Mouse (Mus musculus) left cerebral cortex, adult 2 months (tissue): Measurements from ENCODE around the gene Taf8. TPM values are rescaled to one million over a fixed set of nuclear protein-coding genes. Genes with fewer than 3 reads are reported as not detected.

Experiments used
- DNase-seq, 2 experiments: peaks; one replicate each; pipeline ENCODE4 v3.0.0; 2021 to 2022; ENCODE audit warnings: low spot score in 2 of 2, mixed read lengths in 1 of 2; ENCODE audit errors: extremely low spot score in 1 of 2
- H3K27ac ChIP-seq: fragments of 200-600 bp; 2 replicates; pipeline ENCODE4 v1.8.1; 2022
- H3K4me3 ChIP-seq: fragments of 200-600 bp; 2 replicates; pipeline ENCODE4 v1.8.1; 2022
- CTCF ChIP-seq: fragments of 200-600 bp; IDR thresholded peaks from 2 replicates; pipeline ENCODE4 v1.8.1; 2022; ENCODE audit warnings: antibody characterized with exemption, mild to moderate bottlenecking, moderate library complexity
- intact Hi-C: fragments of 180-260 bp; cut with DNase I; formaldehyde crosslinking; loops from one replicate; pipeline ENCODE4 v1.15.1; 2025
- long read RNA-seq, 2 experiments: library from polyadenylated mRNA; stranded (forward); transcript quantifications; one replicate each; pipeline ENCODE4 v2.0.0; 2021; ENCODE audit warnings: borderline mapping rate in 2 of 2
- total RNA-seq, 2 experiments: library from RNA; stranded (reverse); gene quantifications; 2 replicates each; pipeline ENCODE4 v1.2.3; 2021

The Taf8 gene
- total RNA-seq: 10 to 100 TPM; 17.3 to 22.0 TPM
- long read RNA-seq, experiment 1, partial matches to known transcripts: 1 of 6 reads
- long read RNA-seq, experiment 1, other reads (novel, unspliced or antisense): 2 of 6 reads
- long read RNA-seq, experiment 2, partial matches to known transcripts: 1 of 11 reads
- long read RNA-seq, experiment 2, other reads (novel, unspliced or antisense): 3 of 11 reads

DNA sequence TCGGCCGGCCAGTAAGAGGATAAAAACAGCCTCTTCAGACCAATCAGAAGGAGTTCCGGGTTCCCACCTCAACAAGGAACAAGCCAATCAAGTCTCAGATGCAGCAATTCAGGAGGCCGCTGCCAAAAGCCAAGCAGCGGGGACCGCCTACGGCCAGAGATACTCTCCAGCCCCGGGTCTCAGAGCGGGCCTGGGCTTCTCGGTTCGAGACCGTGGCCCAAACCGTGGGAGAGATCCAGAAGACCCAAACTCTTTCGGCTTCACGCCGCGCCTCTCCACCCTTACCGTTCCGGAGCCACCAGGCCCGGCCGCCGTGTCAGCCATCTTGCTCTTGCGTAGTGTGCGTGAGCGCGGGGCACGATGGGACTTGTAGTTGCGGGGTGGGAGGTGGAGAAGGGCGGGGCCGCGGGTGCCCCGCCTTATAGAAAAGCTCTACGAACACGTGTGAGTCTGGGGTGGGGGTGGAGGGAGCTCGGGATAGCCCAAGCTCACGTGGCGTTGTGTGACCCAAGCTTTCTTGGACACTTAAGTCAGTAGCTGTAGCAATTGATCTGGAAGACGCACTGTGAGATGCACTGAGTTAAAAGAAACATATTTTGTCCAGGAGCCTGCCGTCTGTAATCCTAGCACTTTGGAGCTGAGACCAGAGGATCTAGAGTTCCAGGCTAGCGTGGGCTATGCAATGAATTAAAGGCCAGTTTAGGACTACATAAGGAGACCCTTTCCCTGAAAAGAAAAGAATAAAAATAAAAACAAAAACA is at the start of gene Taf8:
Gene Taf8 (minus strand): TSS at position 347 of the 761 bp plus-strand sequence.
- intact Hi-C loops: loop anchor here (10.0 kb wide), 1 partner anchor 357 kb away; no protein-coding TSS in a partner anchor
- peak; percentile 89 to 90 for DNase-seq
- peak within 1 kb of the TSS; percentile 75 for H3K4me3 ChIP-seq
- H3K27ac ChIP-seq: peak within 1 kb of the TSS; percentile 99
- no peak; the same call in 1 of the 2 replicates for TF ChIP-seq CTCF

DNA sequence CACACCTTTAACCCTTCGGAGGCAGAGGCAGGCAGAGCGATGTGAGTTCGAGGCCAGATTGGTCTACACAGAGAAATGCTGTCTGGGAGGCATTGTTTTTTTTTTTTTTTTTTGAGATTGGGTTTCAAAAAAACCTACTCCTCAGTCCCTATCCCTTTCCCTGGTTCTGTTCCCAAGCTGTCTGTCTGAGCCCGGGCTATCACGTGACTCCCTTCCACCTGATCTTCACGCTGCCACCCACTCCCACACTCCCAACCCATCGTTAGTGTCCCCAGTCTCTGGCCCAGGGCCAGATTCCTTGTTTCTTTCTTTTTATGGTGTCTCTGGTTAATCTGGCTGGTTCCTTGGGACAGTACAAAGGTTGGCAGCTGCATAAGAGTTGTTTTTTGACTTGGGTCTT is 49.0 kb upstream of the Taf8 start:
- DNase-seq: no peak
- Histone ChIP-seq H3K4me3 (no peak overlapping the region), H3K27ac (no peak overlapping the region)
- no peak for TF ChIP-seq CTCF
- intact Hi-C loops: no loop called here

DNA sequence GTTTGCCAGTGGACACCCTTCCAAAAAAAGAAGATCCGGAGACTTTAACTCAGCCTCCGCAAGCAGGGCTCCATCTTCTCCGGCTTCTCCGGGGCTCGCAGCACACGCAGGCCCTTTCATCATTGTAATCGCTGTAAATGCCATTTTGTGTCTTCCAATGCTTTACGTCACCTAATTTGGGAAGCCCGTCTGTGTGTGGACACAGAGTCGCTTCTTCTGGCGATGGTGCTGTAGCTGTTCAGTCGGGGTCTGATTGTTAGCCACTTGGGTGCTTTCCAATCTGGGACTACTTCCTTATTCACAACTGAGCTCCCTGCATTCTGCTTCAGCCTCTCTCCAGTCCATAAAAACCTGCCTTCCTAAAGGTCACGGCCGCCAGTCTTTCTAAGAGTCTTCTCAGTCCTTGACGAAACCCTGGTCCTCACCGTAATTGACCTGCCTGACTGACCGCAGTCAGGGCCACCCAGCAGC is 43.8 kb upstream of the Taf8 start:
- intact Hi-C loops: no loop called here
- H3K4me3 ChIP-seq: peak overlapping the region; percentile 30
- H3K27ac ChIP-seq: 0 out of 2 replicates have a peak overlapping the region, but pooled peaks have one; percentile 28
- TF ChIP-seq CTCF: no peak
- DNase-seq: peak in 1 of 2 experiments; percentile 23

GRCm38 (mm10) chr17:47545154-47545553 is 43.1 kb upstream of the Taf8 start:
- intact Hi-C loops: no loop called here
- no peak for TF ChIP-seq CTCF
- H3K27ac ChIP-seq: no peak overlapping the region
- H3K4me3 ChIP-seq: no peak overlapping the region
- no peak for DNase-seq

DNA sequence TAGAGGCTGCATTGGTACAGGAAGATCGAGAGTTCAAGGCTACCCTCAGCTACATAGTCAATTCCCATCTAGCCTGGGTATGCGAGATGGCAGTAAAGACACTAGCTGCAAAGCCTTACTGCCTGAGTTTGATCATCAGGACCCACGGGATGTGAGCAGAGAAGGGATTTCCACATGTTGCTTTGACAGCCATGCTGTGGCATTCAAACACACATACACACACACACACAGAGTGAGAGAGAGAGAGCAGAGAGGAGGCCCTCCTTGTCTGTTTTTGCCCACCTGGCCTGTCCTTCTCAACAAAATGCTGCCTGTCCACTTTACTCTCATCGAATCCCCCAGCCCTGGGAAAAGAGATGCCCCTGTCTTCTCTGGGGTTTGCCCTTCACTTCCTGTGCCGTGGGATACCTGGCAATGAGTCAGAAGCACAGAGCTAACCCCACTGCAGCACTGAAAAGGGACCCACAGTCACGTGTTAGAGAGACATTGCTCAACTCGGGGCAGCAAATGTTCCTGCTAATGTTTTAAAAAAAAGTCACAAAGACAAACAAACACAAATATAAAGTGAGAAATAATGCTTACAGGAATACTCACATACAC is 41.1 kb upstream of the Taf8 start:
- no peak for TF ChIP-seq CTCF
- DNase-seq: no peak
- H3K27ac ChIP-seq: no peak overlapping the region
- H3K4me3 ChIP-seq: no peak overlapping the region
- intact Hi-C loops: loop anchor here (5.0 kb wide), 1 partner anchor 49 kb away; no protein-coding TSS in a partner anchor

DNA sequence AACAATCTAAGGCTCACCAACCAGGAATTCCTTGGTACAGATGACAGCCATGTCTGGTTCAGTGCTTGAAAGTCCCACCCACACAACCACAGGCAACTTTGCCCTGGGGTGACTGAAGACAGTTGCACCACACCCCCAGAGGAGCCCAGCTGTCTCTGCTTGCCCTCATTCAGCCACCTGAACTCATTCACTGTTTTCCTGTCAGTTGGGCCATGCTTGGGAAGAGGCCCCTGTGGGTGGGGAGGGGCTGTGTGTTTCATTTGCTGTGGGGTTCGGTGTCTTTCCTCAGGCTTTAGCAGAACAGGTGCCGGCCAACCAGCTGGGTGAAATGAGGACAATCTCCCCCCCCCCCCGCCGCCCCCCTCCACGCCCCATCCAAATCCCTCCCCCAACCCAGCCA is 40.0 kb upstream of the Taf8 start:
- H3K27ac ChIP-seq: no peak overlapping the region
- intact Hi-C loops: loop anchor here (5.0 kb wide), 1 partner anchor 50 kb away; no protein-coding TSS in a partner anchor
- no peak for TF ChIP-seq CTCF
- no peak for DNase-seq
- H3K4me3 ChIP-seq: no peak overlapping the region

DNA sequence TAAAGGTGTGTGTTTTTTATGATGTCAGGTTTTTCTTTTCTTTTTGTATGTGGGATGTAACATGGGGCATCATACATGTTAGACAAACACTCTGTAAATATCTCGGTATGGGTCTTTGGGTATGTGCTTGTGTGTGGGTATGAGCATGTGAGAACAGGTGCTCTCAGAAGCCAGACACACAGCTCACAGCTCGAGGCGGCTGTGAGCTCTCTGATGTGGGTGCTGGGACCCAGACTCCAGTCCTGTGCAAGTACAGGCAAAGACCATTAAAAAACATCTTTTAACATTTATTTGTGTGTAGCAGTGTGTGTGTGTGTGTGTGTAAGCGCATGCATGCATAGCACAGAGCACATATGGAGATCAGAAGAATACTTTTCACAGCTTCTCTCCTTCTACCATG is 37.0 kb upstream of the Taf8 start:
- no peak overlapping the region for H3K27ac ChIP-seq
- TF ChIP-seq CTCF: no peak
- intact Hi-C loops: no loop called here
- DNase-seq: no peak
- H3K4me3 ChIP-seq: no peak overlapping the region

DNA sequence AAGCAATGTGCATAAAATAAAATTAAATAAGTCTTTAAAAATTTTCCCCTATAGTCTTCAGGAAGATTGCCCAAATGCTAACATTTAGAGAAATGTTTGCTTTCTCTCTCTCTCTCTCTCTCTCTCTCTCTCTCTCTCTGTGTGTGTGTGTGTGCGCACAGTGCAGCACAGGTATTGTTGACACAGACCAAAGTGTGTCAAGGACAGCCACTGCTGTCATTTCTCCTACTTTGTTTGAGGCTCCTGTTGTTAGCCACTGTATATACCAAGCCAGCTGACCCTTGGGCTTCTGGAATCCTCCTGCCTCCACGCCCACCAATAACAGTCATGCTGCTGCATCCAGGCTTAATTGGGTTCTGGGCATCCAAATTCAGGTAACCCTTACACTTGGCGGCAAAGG is 36.0 kb upstream of the Taf8 start:
- DNase-seq: no peak
- intact Hi-C loops: no loop called here
- Histone ChIP-seq H3K27ac (no peak overlapping the region), H3K4me3 (no peak overlapping the region)
- TF ChIP-seq CTCF: no peak

- Histone ChIP-seq H3K27ac (no peak overlapping the region), H3K4me3 (no peak overlapping the region)
- DNase-seq: no peak
- intact Hi-C loops: no loop called here
- no peak for TF ChIP-seq CTCF
Observed at GRCm38 (mm10) chr17:47535812-47536236, 33.7 kb upstream of the Taf8 start.

DNA sequence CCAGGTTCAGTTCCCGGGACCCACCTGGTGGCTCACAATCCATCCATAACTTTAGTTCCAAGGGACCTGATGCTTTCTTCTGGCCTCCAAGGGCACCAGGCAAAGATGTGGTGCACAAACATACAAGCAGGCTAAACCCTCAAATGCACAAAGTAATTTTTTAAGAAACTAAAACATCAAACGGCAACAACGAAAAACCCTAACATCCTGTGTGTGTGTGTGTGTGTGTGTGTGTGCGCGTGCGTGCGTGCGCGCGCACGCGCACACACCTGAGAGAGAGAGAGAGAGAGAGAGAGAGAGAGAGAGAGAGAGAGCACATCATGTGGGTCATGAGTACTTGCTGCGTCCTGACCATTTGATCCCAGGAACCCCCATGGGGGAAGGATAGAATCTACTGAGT is 31.6 kb upstream of the Taf8 start:
- H3K27ac ChIP-seq: no peak overlapping the region
- no peak overlapping the region for H3K4me3 ChIP-seq
- intact Hi-C loops: no loop called here
- no peak for TF ChIP-seq CTCF
- no peak for DNase-seq

GRCm38 (mm10) chr17:47532364-47532763 is 30.3 kb upstream of the Taf8 start:
- DNase-seq: no peak
- Histone ChIP-seq H3K4me3 (no peak overlapping the region), H3K27ac (no peak overlapping the region)
- intact Hi-C loops: no loop called here
- no peak for TF ChIP-seq CTCF

- no peak for TF ChIP-seq CTCF
- intact Hi-C loops: no loop called here
Observed at GRCm38 (mm10) chr17:47531387-47531818, 29.3 kb upstream of the Taf8 start.

More at GRCm38 (mm10) chr17:47531387-47531818, 29.3 kb upstream of the Taf8 start:
- no peak for DNase-seq
- H3K27ac ChIP-seq: no peak overlapping the region
- H3K4me3 ChIP-seq: no peak overlapping the region
